Mouse (Mus musculus) myocyte (in vitro differentiated cells): ENCODE results near the gene Gas7.

Experiments used
- CEBPB ChIP-seq: IDR thresholded peaks from 2 replicates; pipeline ENCODE4 v1.6.1; 2011; ENCODE audit warnings: mild to moderate bottlenecking, moderate library complexity; ENCODE audit not compliant: poor library complexity, insufficient read depth, severe bottlenecking
- POLR2A ChIP-seq: IDR thresholded peaks from one replicate; pipeline ENCODE4 v1.6.1; 2011; ENCODE audit warnings: low read depth, mild to moderate bottlenecking, control low read depth, moderate library complexity; ENCODE audit not compliant: insufficient read length

GRCm38 (mm10) chr11:67654514-67654913, 199.3 kb downstream of the Gas7 start:
- no peak for TF ChIP-seq POLR2A
- TF ChIP-seq CEBPB = no peak
